Mouse (Mus musculus): Measurements from ENCODE around the gene Agbl5. TPM values are rescaled to one million over a fixed set of nuclear protein-coding genes. Genes with fewer than 3 reads are reported as not detected.
"Not testable (repeated sequence)": the region's sequence is repeated elsewhere in the genome, so short reads cannot be mapped to it uniquely, and the experiment has no call there.

Gene Agbl5
- total RNA-seq (2022), result 10 to 100 TPM; 14.4 to 19.3 (median 16.2) TPM

GRCm38 (mm10) chr5:30888337-30889087 lies at the start of gene Agbl5:
Gene Agbl5 (plus strand): TSS chr5:30888694.
- peak; percentile 93 to 95 for DNase-seq (ENCODE audit: low spot score in 2 of 2)

GRCm38 (mm10) chr5:30839731-30840130 lies 48.8 kb upstream of the Agbl5 start:
- no peak for DNase-seq (ENCODE audit: low spot score in 2 of 2)

GRCm38 (mm10) chr5:30841896-30842295 lies 46.6 kb upstream of the Agbl5 start:
- DNase-seq (ENCODE audit: low spot score in 2 of 2), result no peak

GRCm38 (mm10) chr5:30849891-30850555 lies 38.5 kb upstream of the Agbl5 start:
- DNase-seq (ENCODE audit: low spot score in 2 of 2), result no peak

- DNase-seq (ENCODE audit: low spot score in 2 of 2), result no peak
These were observed 38.0 kb upstream of the Agbl5 start for GRCm38 (mm10) chr5:30850556-30850925.

GRCm38 (mm10) chr5:30853522-30853921 lies 35.0 kb upstream of the Agbl5 start:
- no peak for DNase-seq (ENCODE audit: low spot score in 2 of 2)

- no peak for DNase-seq (ENCODE audit: low spot score in 2 of 2)
These were observed 32.8 kb upstream of the Agbl5 start for GRCm38 (mm10) chr5:30855674-30856073.

- DNase-seq (ENCODE audit: low spot score in 2 of 2), result no peak
These were observed 32.4 kb upstream of the Agbl5 start for GRCm38 (mm10) chr5:30856124-30856523.

GRCm38 (mm10) chr5:30863852-30864251 lies 24.6 kb upstream of the Agbl5 start:
- DNase-seq (ENCODE audit: low spot score in 2 of 2), result no peak

- no peak for DNase-seq (ENCODE audit: low spot score in 2 of 2)
These were observed 24.2 kb upstream of the Agbl5 start for GRCm38 (mm10) chr5:30864322-30864721.

- DNase-seq (ENCODE audit: low spot score in 2 of 2), result no peak
These were observed 21.6 kb upstream of the Agbl5 start for GRCm38 (mm10) chr5:30866871-30867270.

- no peak for DNase-seq (ENCODE audit: low spot score in 2 of 2)
These were observed 20.8 kb upstream of the Agbl5 start, which contains the start of gene Tmem214 for GRCm38 (mm10) chr5:30867712-30868111. Gene Tmem214 (plus strand): TSS chr5:30868012.

GRCm38 (mm10) chr5:30868981-30869380 lies 19.5 kb upstream of the Agbl5 start:
- no peak for DNase-seq (ENCODE audit: low spot score in 2 of 2)

GRCm38 (mm10) chr5:30869405-30870130 lies 18.9 kb upstream of the Agbl5 start:
- peak; percentile 77 to 91 for DNase-seq (ENCODE audit: low spot score in 2 of 2)

GRCm38 (mm10) chr5:30870131-30870406 lies 18.4 kb upstream of the Agbl5 start:
- DNase-seq (ENCODE audit: low spot score in 2 of 2), result no peak

- no peak for DNase-seq (ENCODE audit: low spot score in 2 of 2)
These were observed 15.9 kb upstream of the Agbl5 start for GRCm38 (mm10) chr5:30872574-30872973.

- DNase-seq (ENCODE audit: low spot score in 2 of 2), result no peak
These were observed 14.1 kb upstream of the Agbl5 start for GRCm38 (mm10) chr5:30874365-30874764.

GRCm38 (mm10) chr5:30878616-30879015 lies 9.9 kb upstream of the Agbl5 start:
- DNase-seq (ENCODE audit: low spot score in 2 of 2), result peak; percentile 38 to 56

GRCm38 (mm10) chr5:30879347-30879943 lies 9.0 kb upstream of the Agbl5 start:
- DNase-seq (ENCODE audit: low spot score in 2 of 2), result no peak

GRCm38 (mm10) chr5:30881839-30882238 lies 6.7 kb upstream of the Agbl5 start:
- DNase-seq (ENCODE audit: low spot score in 2 of 2), result not testable (repeated sequence)

GRCm38 (mm10) chr5:30886209-30886608 lies 2.3 kb upstream of the Agbl5 start:
- DNase-seq (ENCODE audit: low spot score in 2 of 2), result no peak

- no peak for DNase-seq (ENCODE audit: low spot score in 2 of 2)
These were observed 1.8 kb upstream of the Agbl5 start for GRCm38 (mm10) chr5:30886731-30887130.

Measured in layer of hippocampus, adult 8-10 months (tissue).